Mouse (Mus musculus): ENCODE results near the gene Foxj3.

GRCm38 (mm10) chr4:119670210-119670555, 133.4 kb downstream of the Foxj3 start:
- TF ChIP-seq POLR2A (IDR thresholded peaks at IDR 0.05; ENCODE audit: extremely low read depth, insufficient read depth, low read length) (no peak), CTCF (IDR thresholded peaks at IDR 0.05; ENCODE audit: low read depth, low read length) (no peak)
